Mouse (Mus musculus) layer of hippocampus, adult 18-20 months (tissue): ENCODE measurements around the gene Rnf10. TPM values are rescaled to one million over a fixed set of nuclear protein-coding genes. Genes with fewer than 3 reads are reported as not detected.
A peak's percentile ranks its signal among the peaks of the same experiment; 100 is the strongest.
"Not testable (repeated sequence)": the region's sequence is repeated elsewhere in the genome, so short reads cannot be mapped to it uniquely, and the experiment has no call there.

ENCODE experiments used
- DNase-seq, 2 experiments: peaks; one replicate each; pipeline ENCODE4 v3.0.0; 2022; ENCODE audit warnings: low spot score in 2 of 2
- long read RNA-seq: library from polyadenylated mRNA; stranded (forward); transcript quantifications from one replicate; pipeline ENCODE4 v2.0.0, GENCODE M21; 2021
- total RNA-seq, 2 experiments: library from RNA; stranded (reverse); gene quantifications; 2 replicates each; pipeline ENCODE4 v1.2.3; 2021

Rnf10 gene
- 100 to 1,000 TPM; 240 to 249 TPM for total RNA-seq
- long read RNA-seq, transcript Rnf10-202 (17 exons, 3,112 nt) = major isoform, 169 of 253 reads
- long read RNA-seq, transcript Rnf10-201 (17 exons, 3,106 nt) = minor isoform, 27 of 253 reads
- long read RNA-seq, transcript Rnf10-203 (17 exons, 3,476 nt) = minor isoform, 10 of 253 reads
- long read RNA-seq, partial matches to known transcripts = 18 of 253 reads
- long read RNA-seq, other reads (novel, unspliced or antisense) = 28 of 253 reads

DNA sequence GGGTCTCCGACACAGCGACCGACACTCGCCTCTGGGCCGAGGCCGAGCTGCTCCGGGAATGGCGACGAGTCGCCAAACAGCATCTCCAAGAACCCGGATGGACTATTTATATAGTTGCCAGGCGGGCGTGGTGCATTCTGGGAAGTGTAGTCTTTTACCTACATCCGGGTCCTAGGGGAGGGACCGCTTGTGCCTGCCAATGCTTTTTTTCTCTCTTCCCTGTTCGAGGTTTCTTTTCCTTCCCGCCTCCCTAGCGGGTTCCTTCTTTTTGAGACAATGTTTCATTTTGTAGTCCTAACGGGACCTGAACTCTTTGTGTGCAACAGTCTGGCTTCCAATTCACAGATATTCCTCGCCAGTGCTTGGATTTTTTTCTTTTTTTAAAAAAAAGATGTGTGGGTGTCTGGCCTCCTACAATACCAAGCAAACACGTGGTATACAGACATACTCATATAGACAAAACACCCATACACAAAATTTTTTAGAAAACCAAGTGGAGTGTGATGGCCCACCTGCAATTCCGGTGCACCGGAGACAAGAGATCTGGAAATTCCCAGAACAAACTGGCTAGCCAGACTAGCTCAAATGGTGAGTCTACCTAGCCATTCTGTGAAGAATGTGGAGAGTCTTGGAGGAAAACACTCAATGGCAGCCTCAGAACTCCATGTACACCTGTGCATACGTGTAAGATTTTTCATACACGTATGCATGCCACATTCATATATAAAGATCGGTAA lies at the start of gene Rnf10:
Rnf10 (minus strand) TSS at position 87 of the 737 bp plus-strand sequence.
- peak; percentile 96 to 99 for DNase-seq

DNA sequence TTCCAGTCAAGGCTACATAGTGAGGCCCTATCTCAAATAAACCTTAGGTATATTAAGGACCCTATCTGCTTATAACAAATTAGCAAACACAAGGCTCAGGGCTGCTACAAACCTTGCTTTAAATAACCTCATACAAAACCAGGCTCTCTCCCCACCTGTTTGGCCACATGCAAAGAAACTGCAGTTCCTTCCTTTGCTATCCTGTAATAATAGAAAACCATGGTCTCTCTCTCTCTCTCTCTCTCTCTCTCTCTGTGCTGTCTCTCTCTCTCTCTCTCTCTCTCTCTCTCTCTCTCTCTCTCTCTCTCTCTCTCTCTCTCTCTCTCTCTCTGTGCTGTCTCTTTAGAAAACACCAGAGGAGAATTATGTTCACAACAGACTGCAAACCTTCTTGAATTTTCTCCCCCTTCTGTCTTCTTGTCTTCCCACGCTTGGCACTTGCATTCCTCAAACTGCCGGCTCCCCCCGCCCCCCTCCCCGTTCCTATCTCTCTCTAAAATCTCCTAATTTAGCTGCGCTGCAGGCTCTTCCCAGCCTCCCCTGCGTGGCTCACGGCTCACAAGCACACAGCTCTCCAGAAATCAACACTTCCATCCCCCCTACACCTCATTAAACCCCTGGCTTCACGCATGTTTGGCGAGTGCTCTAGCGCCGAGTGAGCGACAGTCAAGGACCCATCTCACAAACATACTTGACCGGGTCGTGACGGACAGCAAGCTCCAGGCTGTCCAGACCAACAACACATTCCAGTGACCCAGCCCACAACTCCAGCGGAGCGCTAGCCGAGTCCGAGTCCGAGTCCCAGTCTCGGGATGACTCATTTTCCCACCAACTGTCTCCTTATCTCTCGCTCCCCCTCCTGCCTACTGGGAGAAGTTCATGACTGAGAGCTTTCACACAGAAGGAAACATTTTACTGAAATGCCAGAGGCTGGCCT lies 46.6 kb upstream of the Rnf10 start:
- DNase-seq = peak; percentile 79 to 84

DNA sequence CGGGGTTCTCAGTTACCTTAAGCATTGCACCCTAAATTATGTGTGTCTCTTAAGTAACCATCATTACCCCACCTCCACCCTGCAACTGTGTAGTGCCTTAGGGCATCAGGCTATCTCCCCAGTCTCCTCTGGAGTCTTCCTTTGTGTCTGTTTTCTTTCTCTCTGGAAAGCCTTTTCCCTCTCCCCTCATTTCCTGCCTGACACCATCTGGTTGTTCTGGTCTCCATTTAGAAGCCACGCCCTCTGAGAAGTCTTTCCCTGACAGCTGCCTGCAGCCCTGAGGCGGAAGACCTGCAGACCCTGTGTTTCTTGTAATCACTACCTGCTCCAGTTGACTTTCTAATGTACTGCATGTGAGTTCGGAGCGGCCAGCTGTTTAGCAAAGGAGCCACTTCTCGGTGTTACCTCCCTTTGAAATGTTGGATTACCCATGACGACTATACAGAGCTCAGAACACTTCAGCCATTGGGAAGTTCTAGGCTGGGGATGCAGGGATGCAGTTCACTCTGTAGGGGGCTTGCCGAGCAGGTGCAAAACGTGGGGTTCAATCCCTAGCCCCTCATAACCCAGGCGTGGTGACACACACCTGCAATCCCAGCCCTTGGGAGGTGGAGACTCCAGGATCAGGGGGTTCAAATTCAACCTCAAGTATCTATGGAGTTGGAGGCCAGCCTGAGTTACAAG lies 45.1 kb upstream of the Rnf10 start:
- no peak for DNase-seq

DNA sequence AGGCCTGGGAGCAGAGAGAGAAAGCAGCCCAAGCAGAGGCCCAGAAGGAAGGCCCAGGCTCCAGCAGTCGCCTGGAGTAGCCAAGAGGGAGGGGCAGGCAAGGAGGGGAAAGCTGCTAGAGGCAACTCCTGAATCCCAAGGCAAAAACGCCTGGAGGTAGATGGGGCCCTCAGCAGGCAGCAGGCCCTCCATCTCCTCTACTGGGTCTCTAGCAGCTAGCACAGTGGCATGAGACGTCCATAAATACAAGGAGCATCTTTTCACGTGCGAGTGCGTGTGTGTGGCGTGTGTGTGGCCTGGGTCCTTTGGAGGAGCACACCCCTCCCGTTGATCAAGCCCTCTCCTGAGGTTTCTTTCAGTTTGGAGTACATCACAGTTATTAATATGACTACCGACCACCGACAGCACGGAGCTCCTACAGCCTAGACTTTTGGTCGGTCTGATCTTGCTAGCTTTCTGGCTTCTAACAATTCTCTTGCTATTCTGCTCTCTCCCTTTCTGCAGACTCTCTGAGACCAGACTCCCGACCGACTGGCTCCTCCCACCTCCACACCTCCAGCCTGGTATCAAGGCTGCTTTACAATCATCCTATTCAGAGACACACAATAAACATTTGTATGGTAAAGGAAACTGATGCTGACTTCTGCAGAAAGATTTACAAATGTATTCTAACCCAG lies 44.4 kb upstream of the Rnf10 start:
- no peak for DNase-seq

DNA sequence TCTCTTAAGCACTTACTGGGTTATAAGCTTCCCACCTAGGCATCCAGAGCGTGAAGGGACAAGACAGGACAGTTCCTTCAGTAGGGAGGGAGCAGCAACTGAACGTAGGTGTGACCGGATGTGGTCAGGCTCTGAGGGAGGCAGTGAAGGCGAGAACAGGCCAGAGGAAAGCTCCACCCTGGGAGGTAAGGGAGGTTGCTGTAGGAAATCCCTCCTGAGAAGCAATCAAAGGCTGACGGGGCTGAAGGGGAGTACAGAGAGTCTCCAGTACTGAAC lies 40.9 kb upstream of the Rnf10 start:
- no peak for DNase-seq

DNA sequence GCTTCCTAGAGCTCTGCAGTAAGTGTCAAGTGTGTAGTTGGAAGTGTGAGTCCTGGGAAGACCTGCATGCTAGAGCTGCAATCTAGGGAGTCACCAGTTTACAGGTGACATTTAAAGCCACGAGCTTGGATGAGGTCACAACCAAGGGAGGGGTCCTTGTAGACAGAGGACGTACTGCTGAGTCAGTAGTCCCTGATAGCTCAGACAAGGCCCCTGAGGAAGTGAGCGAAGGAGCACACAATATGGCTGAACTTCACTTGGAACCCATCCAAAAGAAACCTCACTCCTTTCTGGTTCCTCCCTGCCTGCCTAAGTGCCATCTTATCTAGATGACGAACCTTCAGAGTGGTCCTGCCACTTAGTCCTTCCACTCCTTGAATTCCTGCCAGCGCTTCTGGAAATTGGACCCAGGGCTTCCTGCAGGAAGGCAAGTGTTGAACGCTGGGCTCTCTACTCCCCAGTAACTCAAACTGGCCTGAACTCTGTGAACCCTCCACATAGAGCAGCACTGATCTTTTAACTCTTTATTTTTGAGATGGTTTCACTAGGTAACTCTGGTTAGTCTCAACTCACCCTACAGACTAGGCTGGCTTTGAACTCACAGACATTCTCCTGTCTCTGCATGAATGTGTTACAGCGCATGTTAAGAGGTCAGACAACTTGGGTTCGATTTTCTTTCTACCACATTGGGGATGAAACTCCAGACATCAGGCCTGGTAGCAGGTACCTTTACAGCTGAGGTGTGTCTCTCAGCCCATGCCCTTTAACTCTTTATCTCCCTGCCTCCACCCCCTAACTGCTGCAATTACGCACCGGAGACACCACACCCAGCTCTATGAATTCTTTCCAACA lies 40.3 kb upstream of the Rnf10 start:
- no peak for DNase-seq

DNA sequence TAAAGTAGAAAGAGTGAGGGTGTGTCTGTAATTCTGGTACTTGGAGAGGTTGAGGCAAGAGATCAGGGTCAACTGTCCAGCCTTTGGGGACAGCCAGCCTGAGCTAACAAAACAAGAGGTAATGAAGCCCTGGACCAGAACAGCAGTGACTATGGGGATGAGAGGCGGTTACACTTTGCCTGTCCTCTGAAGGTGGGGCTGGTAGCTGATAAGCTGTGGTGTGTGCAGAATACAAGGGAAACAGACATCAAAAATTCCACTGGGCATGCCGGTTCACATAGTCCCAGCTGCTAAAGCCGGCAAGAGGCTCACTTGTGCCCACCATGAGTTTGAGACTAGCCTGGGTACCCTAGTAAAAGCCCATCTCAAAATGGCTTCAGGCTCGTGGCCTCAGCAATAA lies 39.7 kb upstream of the Rnf10 start:
- no peak for DNase-seq

DNA sequence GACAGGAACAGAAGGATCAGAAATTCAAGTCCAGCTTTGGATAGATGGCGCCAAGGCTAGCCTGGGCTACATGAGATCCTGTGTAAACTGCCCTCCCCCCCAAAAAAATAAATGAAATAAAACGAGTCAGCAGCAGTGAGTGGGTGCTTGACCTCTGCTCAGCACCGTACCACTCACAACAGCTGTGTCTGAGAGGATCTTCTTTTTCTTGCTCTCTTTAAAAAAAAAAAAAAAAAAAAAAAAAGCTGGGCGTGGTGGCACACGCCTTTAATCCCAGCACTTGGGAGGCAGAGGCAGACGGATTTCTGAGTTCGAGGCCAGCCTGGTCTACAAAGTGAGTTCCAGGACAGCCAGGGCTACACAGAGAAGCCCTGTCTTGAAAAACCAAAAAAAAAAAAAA lies 29.5 kb upstream of the Rnf10 start:
- not testable (repeated sequence) for DNase-seq

DNA sequence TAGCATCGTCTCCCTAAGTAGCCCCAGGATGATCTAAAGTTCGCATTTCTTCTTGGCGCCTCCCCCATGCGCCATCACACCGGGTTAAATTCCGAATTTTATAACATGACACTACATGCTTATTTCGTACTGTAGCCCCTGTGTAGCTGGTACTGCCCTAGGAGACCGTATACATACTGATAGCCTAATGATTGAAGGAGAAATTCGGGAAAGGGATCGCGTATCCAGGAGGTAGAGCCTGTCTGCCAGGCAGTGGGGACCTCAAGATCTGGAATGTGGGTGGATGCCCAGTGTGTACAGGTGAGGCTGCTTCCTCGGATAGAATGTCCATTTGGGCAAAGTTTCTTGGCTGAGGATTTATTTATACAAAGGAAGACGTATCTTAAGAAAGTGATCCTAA lies 28.9 kb upstream of the Rnf10 start:
- no peak for DNase-seq

DNA sequence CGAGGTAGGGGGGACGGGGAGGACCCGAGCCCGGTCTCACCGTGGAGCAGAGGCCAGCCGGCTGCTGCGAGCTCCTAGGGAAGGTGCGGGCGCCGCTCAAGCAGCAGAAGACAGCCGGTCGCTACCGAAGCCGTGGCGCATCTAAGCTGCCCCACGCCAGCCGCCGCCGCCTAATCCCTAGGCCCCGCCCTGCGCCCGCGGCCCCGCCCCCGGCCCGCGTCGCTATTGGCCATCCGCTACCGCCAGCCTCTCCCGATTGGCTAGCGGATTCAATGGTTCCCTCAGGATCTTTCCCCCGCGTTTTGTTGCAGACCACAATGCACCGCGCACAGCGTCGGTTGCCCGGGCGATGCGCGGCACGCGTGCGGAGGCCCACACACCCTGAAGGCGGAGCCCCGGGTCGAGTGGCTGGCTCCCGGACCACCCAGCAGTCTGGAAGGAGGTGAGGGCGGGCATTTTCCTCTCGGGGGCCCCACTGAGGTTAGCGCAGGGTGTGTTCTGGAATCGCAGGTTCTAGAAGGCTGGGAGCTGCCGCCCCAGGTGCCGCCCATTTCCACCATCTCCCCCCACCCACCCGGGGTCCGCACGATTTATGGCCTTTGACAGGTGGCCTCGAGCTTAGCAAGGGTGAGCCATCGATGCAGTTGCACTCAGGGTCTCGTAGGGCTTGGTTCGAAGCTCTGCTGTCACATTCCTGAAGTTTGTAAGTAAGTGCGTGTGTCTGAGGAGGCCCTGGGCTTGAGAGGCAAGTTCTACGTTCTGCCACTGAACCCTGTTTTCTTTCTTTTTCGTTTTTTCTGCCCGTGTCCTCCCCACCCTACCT lies 28.3 kb upstream of the Rnf10 start, which contains the start of gene Dynll1:
Dynll1 (minus strand) TSS at position 208 of the 823 bp plus-strand sequence.
- DNase-seq = peak; percentile 99 to 100

DNA sequence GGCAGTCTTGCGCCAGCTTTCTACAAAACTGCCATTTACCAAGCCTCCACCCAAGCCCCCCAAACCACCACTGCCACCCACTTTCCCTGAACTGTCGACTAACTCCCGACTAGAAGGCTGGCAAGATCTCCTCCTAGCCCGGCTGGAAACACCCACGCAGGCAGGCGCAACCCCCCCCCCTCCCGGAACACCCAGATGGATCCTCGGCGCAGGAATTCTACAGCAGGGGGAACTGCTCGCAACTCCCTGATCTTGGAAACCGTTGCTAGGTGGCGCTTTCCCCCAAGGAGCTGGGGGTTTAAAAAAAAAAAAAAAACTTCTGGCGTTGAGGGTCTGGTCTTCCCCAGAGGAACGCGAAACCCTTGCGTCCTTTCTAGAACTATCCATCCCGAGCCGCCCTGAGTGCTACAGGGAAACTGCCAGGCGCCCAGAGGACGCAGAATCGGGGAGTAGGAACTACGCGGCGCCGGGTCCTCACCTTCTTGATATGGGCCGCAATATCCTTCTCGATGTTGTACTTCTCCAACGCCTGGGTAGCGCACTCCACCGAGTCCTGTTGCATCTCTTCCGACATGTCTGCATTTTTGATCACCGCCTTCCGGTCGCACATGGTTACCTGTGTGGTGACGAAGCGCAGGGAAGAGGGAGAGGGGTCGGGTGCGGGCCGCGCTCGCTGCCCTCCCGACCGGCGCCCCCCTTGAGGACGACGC lies 27.5 kb upstream of the Rnf10 start:
- peak; percentile 67 to 69 for DNase-seq

DNA sequence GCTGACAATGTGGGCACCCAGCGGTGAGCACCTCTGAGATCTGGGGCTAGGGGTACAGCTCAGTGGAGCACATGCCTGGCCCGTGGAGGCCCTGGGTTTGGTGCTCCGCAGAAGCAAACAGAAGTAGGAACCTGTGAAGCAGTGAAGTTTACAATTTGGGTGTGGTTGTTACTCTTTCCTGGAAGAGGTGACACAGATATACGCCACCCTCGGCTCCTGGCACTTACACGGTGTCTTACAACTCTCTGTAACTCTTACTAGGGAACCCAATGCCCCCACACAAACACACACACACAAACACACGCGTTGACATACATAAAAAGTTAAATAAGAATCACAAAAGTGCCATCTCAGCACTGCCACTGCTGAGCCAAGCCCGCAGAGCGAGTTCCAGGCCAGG lies 23.6 kb upstream of the Rnf10 start:
- no peak for DNase-seq

DNA sequence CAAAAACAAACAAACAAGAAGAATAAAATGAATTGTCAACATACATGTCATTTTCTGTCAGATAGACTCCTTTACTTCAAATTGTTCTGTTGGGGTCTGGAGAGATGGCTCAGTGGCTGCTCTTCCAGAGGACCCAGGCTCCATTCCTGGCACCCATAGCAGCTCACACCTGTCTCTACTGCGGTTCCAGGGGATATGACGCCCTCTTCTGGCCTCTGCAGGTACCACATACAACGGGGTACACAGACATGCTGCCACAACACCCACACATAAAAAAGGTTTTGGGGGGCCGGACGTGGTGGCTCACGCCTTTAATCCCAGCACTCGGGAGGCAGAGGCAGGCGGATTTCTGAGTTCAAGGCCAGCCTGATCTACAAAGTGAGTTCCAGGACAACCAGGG lies 21.5 kb upstream of the Rnf10 start:
- DNase-seq = no peak

DNA sequence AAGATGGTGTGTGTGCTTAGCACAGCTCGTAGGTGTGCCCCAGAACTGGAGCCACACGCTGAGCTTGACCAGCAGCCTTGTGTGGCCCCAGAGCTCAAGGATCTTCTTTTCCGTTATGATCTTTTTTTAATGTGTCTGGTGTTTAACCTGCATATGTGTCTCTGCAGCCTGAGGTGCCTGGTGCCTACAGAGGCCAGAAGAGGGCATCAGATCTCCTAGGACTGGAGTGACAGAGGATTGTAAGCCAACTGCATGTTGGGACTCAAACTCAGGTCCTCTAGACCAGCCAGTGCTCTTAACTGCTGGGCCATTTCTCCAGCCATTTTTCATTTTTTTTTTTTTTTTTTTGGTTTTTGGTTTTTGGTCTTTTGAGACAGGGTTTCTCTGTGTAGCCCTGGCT lies 12.0 kb upstream of the Rnf10 start:
- DNase-seq = no peak

DNA sequence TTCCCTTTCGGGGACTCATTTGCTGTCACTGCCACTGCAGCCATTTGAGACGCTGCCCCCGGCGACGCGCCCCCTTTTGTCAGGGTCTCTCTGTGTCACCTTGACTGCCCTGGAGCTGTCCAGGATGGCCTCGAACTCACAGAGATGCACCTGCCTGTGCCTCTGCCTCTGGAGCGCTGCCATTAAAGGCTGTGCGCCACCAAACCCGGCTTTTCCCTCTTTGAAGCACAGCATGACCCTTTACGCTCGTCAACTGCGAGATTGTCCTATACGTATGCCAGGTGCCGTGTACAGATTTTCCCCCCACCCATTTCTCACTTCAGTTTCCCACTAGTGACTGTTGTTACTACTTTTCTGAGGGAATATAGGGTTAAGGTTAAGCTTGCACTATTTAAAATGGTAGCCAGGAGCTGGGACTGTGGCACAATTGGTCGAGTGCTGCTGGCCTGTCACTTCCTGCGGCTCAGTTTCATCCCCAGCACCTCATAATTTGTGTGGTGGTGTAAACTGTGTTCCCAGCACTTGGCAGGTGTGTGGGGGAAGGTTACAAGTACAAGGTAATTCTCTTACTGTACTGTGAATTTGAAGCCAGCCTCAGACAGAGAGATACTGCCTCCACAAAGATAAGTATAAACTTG lies 7.5 kb upstream of the Rnf10 start:
- DNase-seq = no peak

DNA sequence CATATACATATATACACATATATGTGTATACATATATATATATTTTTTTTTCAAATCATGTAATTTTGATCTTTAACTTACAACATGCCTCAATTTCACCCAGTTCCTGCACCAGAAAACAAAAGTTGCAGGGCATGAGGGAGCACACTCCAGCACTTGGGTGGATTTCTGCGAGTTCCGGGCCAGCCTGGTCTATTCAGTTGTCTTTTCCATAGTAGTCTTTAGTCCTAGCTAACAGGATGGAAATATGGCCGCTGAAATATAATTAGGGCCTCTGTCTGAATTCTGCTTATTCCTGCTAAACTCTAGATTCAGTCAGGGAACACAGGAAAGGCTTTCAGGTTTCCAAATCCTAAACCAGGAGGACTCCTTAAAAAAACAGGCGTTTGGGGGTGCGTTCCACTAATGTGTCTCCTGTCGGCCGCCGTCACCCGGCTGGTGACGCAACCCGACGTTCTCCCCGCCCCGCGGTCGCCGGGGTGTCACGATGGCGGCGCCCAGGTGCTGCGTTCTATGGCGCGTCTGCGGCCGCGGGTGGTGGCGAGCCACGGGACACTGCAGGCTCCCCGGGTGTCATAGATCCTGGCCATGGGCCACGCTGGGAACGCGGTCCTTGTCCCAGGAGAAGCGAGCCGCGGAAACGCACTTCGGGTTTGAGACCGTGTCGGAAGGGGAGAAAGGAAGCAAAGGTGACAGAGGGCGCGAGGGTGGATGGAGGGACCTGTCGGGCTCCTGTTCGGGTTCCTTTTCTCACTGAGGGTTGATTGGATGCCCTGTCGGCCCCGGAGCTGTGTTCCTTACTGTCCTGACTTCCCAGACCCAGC lies 6.7 kb upstream of the Rnf10 start, which contains the start of gene Coq5:
Coq5 (plus strand) TSS at position 441 of the 824 bp plus-strand sequence.
- DNase-seq = peak; percentile 84 to 91

DNA sequence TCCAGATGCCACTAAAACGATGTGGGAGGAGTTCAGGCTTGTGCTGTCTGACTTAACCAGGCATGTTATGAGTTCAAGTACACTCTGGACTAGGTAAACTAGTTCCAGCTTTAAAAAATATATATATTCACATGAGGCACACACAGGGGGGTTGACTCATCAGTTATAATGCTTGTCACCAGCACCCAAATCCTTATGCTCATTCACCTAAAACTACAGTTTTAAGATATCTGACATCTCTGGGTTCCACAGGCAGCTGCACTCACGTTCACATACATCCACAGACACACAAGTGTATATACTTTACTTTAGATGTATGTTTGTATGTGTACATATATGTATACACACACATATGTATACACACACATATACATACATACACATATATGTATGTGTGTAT lies 6.1 kb upstream of the Rnf10 start:
- no peak for DNase-seq
